Mouse (Mus musculus) hindbrain, embryonic 11.5 days (tissue): ENCODE results near the gene Tmem120b. TPM values are rescaled to one million over a fixed set of nuclear protein-coding genes. Genes with fewer than 3 reads are reported as not detected.

Experiments
- ATAC-seq: fragments of 200-750 bp; cut with Nextera tagmentation; 2 replicates; pipeline ENCODE4 v1.8.0; 2017; ENCODE audit warnings: mild to moderate bottlenecking, moderate TSS enrichment, moderate library complexity; ENCODE audit not compliant: low FRiP score
- DNase-seq: peaks from one replicate; pipeline ENCODE4 v3.0.0-alpha.2; 2015; ENCODE audit warnings: low spot score
- H3K27ac ChIP-seq: fragments of 300-500 bp; sonication (generic); 2 replicates; pipeline ENCODE4 v1.5.1; 2014; ENCODE audit warnings: mild to moderate bottlenecking, low read depth, low read length
- H3K27me3 ChIP-seq: fragments of 300-500 bp; sonication (generic); 2 replicates; pipeline ENCODE4 v1.6.1; 2014; ENCODE audit warnings: mild to moderate bottlenecking, low read length, moderate library complexity, mixed read lengths; ENCODE audit not compliant: control insufficient read depth, insufficient read depth
- H3K36me3 ChIP-seq: fragments of 300-500 bp; sonication (generic); 2 replicates; pipeline ENCODE4 v1.6.1; 2014; ENCODE audit warnings: mild to moderate bottlenecking, low read length, moderate library complexity, mixed read lengths; ENCODE audit not compliant: control insufficient read depth, insufficient read depth
- H3K4me1 ChIP-seq: fragments of 300-500 bp; sonication (generic); replicated peaks from 2 replicates; pipeline ENCODE4 v1.6.1; 2014; ENCODE audit warnings: low read length, mixed read lengths; ENCODE audit not compliant: control insufficient read depth, insufficient read depth
- H3K4me2 ChIP-seq: fragments of 300-500 bp; sonication (generic); replicated peaks from 2 replicates; pipeline ENCODE4 v1.6.1; 2014; ENCODE audit warnings: mild to moderate bottlenecking, low read depth, low read length
- H3K4me3 ChIP-seq: fragments of 300-500 bp; sonication (generic); 2 replicates; pipeline ENCODE4 v1.5.1; 2014; ENCODE audit warnings: low read depth, low read length
- H3K9ac ChIP-seq: fragments of 300-500 bp; sonication (generic); 2 replicates; pipeline ENCODE4 v1.6.1; 2014; ENCODE audit warnings: low read depth, low read length
- H3K9me3 ChIP-seq: fragments of 300-500 bp; sonication (generic); 2 replicates; pipeline ENCODE4 v1.6.1; 2016; ENCODE audit warnings: low read length; ENCODE audit not compliant: control insufficient read depth
- WGBS: fragments of 180-500 bp; shearing (Covaris S2); extraction: QIAGEN DNeasy Blood & Tissue Kit; methylation state at CpG from one replicate; pipeline ENCODE4 v1.1.7; 2014; 5-methylcytosine and 5-hydroxymethylcytosine counted together
- polyA plus RNA-seq: library from polyadenylated mRNA; unstranded; fragments of >200 nt; fragmentation: Nextera tagmentation; extraction: Ambion mirVana; gene quantifications from 2 replicates; pipeline ENCODE4 v1.2.1, GENCODE M21; 2014

Gene Tmem120b
- polyA plus RNA-seq, 1 experiment from 2014 or later = 7.8 TPM

GRCm38 (mm10) chr5:123150641-123151040 lies 82.4 kb downstream of the Tmem120b start:
- Histone ChIP-seq H3K9ac (peak overlapping the region; percentile 19; the same call in 1 of the 2 replicates), H3K4me2 (peak overlapping the region; percentile 37), H3K9me3 (no peaks in the 10 kb centered on the region), H3K27me3 (no peaks in the 10 kb centered on the region), H3K4me3 (peak overlapping the region; percentile 25), H3K27ac (no peak overlapping the region), H3K36me3 (peaks cover 21% of the 10 kb centered on the region; the same call in 1 of the 2 replicates), H3K4me1 (peaks cover 12% of the 10 kb centered on the region)
- WGBS = 44% methylated on average over 7 of the region's 7 CpGs
- ATAC-seq = no peak
- no peak for DNase-seq

- H3K27ac ChIP-seq = no peak overlapping the region
- WGBS = 47% methylated on average over 7 of the region's 7 CpGs
- H3K4me2 ChIP-seq = peak overlapping the region; percentile 37
- peak overlapping the region; percentile 19; the same call in 1 of the 2 replicates for H3K9ac ChIP-seq
- DNase-seq = no peak
- no peaks in the 10 kb centered on the region for H3K27me3 ChIP-seq
- H3K4me3 ChIP-seq = no peak overlapping the region
- peaks cover 21% of the 10 kb centered on the region; the same call in 1 of the 2 replicates for H3K36me3 ChIP-seq
- ATAC-seq = no peak
- no peaks in the 10 kb centered on the region for H3K9me3 ChIP-seq
- peaks cover 10% of the 10 kb centered on the region for H3K4me1 ChIP-seq
Measured at GRCm38 (mm10) chr5:123151077-123151476, 82.9 kb downstream of the Tmem120b start.

GRCm38 (mm10) chr5:123151707-123152362 lies 83.6 kb downstream of the Tmem120b start:
- H3K36me3 ChIP-seq = peaks cover 14% of the 10 kb centered on the region; the same call in 1 of the 2 replicates
- ATAC-seq (no peak), DNase-seq (no peak)
- H3K27ac ChIP-seq = no peak overlapping the region
- 95% methylated on average over 11 of the region's 19 CpGs for WGBS
- H3K9ac ChIP-seq = no peak overlapping the region
- no peaks in the 10 kb centered on the region for H3K27me3 ChIP-seq
- no peaks in the 10 kb centered on the region for H3K9me3 ChIP-seq
- no peak overlapping the region for H3K4me3 ChIP-seq
- peaks cover 10% of the 10 kb centered on the region for H3K4me1 ChIP-seq
- no peak overlapping the region for H3K4me2 ChIP-seq

GRCm38 (mm10) chr5:123152901-123153300 lies 84.7 kb downstream of the Tmem120b start:
- H3K36me3 ChIP-seq = peaks cover 11% of the 10 kb centered on the region; the same call in 1 of the 2 replicates
- H3K4me2 ChIP-seq = no peak overlapping the region
- no peaks in the 10 kb centered on the region for H3K27me3 ChIP-seq
- DNase-seq = no peak
- 75% methylated on average over 1 of the region's 1 CpGs for WGBS
- peaks cover 10% of the 10 kb centered on the region for H3K4me1 ChIP-seq
- no peak overlapping the region for H3K4me3 ChIP-seq
- H3K9me3 ChIP-seq = no peaks in the 10 kb centered on the region
- H3K9ac ChIP-seq = no peak overlapping the region
- no peak overlapping the region for H3K27ac ChIP-seq
- ATAC-seq = no peak

GRCm38 (mm10) chr5:123155425-123155824 lies 87.2 kb downstream of the Tmem120b start:
- H3K27ac ChIP-seq = no peak overlapping the region
- H3K4me1 ChIP-seq = peaks cover 5% of the 10 kb centered on the region; the same call in 1 of the 2 replicates
- WGBS = 60% methylated on average over 7 of the region's 7 CpGs
- no peaks in the 10 kb centered on the region for H3K27me3 ChIP-seq
- no peak overlapping the region for H3K4me3 ChIP-seq
- no peak overlapping the region for H3K9ac ChIP-seq
- no peak for ATAC-seq
- no peaks in the 10 kb centered on the region for H3K9me3 ChIP-seq
- peak; percentile 82 for DNase-seq
- no peak overlapping the region for H3K4me2 ChIP-seq
- peaks cover 19% of the 10 kb centered on the region for H3K36me3 ChIP-seq

- 86% methylated on average over 12 of the region's 12 CpGs for WGBS
Measured at GRCm38 (mm10) chr5:123156763-123157162, 88.5 kb downstream of the Tmem120b start.

GRCm38 (mm10) chr5:123157972-123158371 lies 89.8 kb downstream of the Tmem120b start:
- ATAC-seq = no peak
- peaks cover 29% of the 10 kb centered on the region for H3K36me3 ChIP-seq

More at GRCm38 (mm10) chr5:123156763-123157162, 88.5 kb downstream of the Tmem120b start:
- Histone ChIP-seq H3K9ac (no peak overlapping the region), H3K9me3 (no peaks in the 10 kb centered on the region), H3K4me1 (no peaks in the 10 kb centered on the region), H3K27me3 (no peaks in the 10 kb centered on the region), H3K27ac (no peak overlapping the region), H3K4me3 (no peak overlapping the region), H3K4me2 (no peak overlapping the region), H3K36me3 (peaks cover 29% of the 10 kb centered on the region)
- no peak for ATAC-seq
- DNase-seq = peak; percentile 38

GRCm38 (mm10) chr5:123159446-123159845 lies 91.2 kb downstream of the Tmem120b start:
- WGBS = 90% methylated on average over 4 of the region's 4 CpGs
- no peak overlapping the region for H3K4me3 ChIP-seq
- H3K4me2 ChIP-seq = no peak overlapping the region
- no peak overlapping the region for H3K9ac ChIP-seq
- H3K4me1 ChIP-seq = no peaks in the 10 kb centered on the region
- ATAC-seq (no peak), DNase-seq (no peak)
- H3K27me3 ChIP-seq = no peaks in the 10 kb centered on the region
- H3K36me3 ChIP-seq = peaks cover 39% of the 10 kb centered on the region
- no peak overlapping the region for H3K27ac ChIP-seq
- H3K9me3 ChIP-seq = no peaks in the 10 kb centered on the region

More at GRCm38 (mm10) chr5:123157972-123158371, 89.8 kb downstream of the Tmem120b start:
- no peak overlapping the region for H3K9ac ChIP-seq
- no peaks in the 10 kb centered on the region for H3K4me1 ChIP-seq
- no peaks in the 10 kb centered on the region for H3K27me3 ChIP-seq
- H3K4me3 ChIP-seq = no peak overlapping the region
- no peak for DNase-seq
- WGBS = 92% methylated on average over 4 of the region's 4 CpGs
- no peak overlapping the region for H3K4me2 ChIP-seq
- H3K9me3 ChIP-seq = no peaks in the 10 kb centered on the region
- H3K27ac ChIP-seq = no peak overlapping the region

GRCm38 (mm10) chr5:123159866-123160265 lies 91.7 kb downstream of the Tmem120b start:
- peaks cover 39% of the 10 kb centered on the region for H3K36me3 ChIP-seq

More at GRCm38 (mm10) chr5:123159866-123160265, 91.7 kb downstream of the Tmem120b start:
- H3K4me2 ChIP-seq = no peak overlapping the region
- H3K9ac ChIP-seq = no peak overlapping the region
- WGBS = 97% methylated on average over 15 of the region's 15 CpGs
- ATAC-seq (no peak), DNase-seq (no peak)
- H3K4me1 ChIP-seq = no peaks in the 10 kb centered on the region
- H3K27ac ChIP-seq = no peak overlapping the region
- H3K9me3 ChIP-seq = no peaks in the 10 kb centered on the region
- H3K27me3 ChIP-seq = no peaks in the 10 kb centered on the region
- no peak overlapping the region for H3K4me3 ChIP-seq
